Mouse (Mus musculus) forebrain, embryonic 16.5 days (tissue): ENCODE measurements around the gene Hmg20b. TPM values are rescaled to one million over a fixed set of nuclear protein-coding genes. Genes with fewer than 3 reads are reported as not detected.
A peak's percentile ranks its signal among the peaks of the same experiment; 100 is the strongest.

Source experiments
- ATAC-seq: fragments of 200-750 bp; cut with Nextera tagmentation; 2 replicates; pipeline ENCODE4 v1.8.0; 2017; ENCODE audit warnings: mild to moderate bottlenecking, moderate library complexity
- H3K27ac ChIP-seq: fragments of 300-500 bp; sonication (generic); 2 replicates; pipeline ENCODE4 v1.5.1; 2014; ENCODE audit warnings: low read length, control low read depth
- H3K27me3 ChIP-seq: fragments of 300-500 bp; sonication (generic); replicated peaks from 2 replicates; pipeline ENCODE4 v1.6.1; 2014; ENCODE audit warnings: low read length; ENCODE audit not compliant: control insufficient read depth, insufficient read depth
- H3K36me3 ChIP-seq: fragments of 300-500 bp; sonication (generic); 2 replicates; pipeline ENCODE4 v1.6.1; 2014; ENCODE audit not compliant: control insufficient read depth, insufficient read depth
- H3K4me1 ChIP-seq: fragments of 300-500 bp; sonication (generic); replicated peaks from 2 replicates; pipeline ENCODE4 v1.6.1; 2014; ENCODE audit warnings: low read length; ENCODE audit not compliant: control insufficient read depth, insufficient read depth
- H3K4me2 ChIP-seq: fragments of 300-500 bp; sonication (generic); 2 replicates; pipeline ENCODE4 v1.6.1; 2014; ENCODE audit warnings: mild to moderate bottlenecking, low read length, control low read depth
- H3K4me3 ChIP-seq: fragments of 300-500 bp; sonication (generic); replicated peaks from 2 replicates; pipeline ENCODE4 v1.5.1; 2014; ENCODE audit warnings: mild to moderate bottlenecking, low read length, control low read depth
- H3K9ac ChIP-seq: fragments of 300-500 bp; sonication (generic); replicated peaks from 2 replicates; pipeline ENCODE4 v1.6.1; 2014; ENCODE audit warnings: low read depth, low read length, control low read depth
- H3K9me3 ChIP-seq: fragments of 300-500 bp; sonication (generic); 2 replicates; pipeline ENCODE4 v1.6.1; 2016; ENCODE audit warnings: low read length; ENCODE audit not compliant: control insufficient read depth
- WGBS: fragments of 180-500 bp; shearing (Covaris S2); extraction: QIAGEN DNeasy Blood & Tissue Kit; methylation state at CpG from one replicate; pipeline ENCODE4 v1.1.7; 2014; 5-methylcytosine and 5-hydroxymethylcytosine counted together
- polyA plus RNA-seq: library from polyadenylated mRNA; unstranded; fragments of >200 nt; fragmentation: Nextera tagmentation; extraction: Ambion mirVana; gene quantifications from 2 replicates; pipeline ENCODE4 v1.2.1, GENCODE M21; 2015

The Hmg20b gene
- polyA plus RNA-seq, 1 experiment from 2014 or later, result 33.4 TPM

- Histone ChIP-seq H3K4me3 (no peak overlapping the region), H3K4me1 (peaks cover 2% of the 10 kb centered on the region; the same call in 1 of the 2 replicates), H3K27me3 (peaks cover 10% of the 10 kb centered on the region), H3K27ac (no peak overlapping the region), H3K9me3 (no peaks in the 10 kb centered on the region), H3K9ac (no peak overlapping the region), H3K36me3 (no peaks in the 10 kb centered on the region), H3K4me2 (no peak overlapping the region)
- WGBS, result 67% methylated on average over 11 of the region's 11 CpGs
- ATAC-seq, result no peak
Observed at GRCm38 (mm10) chr10:81334324-81334723, 16.0 kb downstream of the Hmg20b start.

GRCm38 (mm10) chr10:81332277-81332676 is 18.0 kb downstream of the Hmg20b start:
- Histone ChIP-seq H3K27me3 (peaks cover 10% of the 10 kb centered on the region), H3K4me3 (no peak overlapping the region), H3K4me2 (no peak overlapping the region), H3K9ac (no peak overlapping the region), H3K27ac (no peak overlapping the region), H3K36me3 (no peaks in the 10 kb centered on the region), H3K4me1 (peaks cover 2% of the 10 kb centered on the region; the same call in 1 of the 2 replicates), H3K9me3 (no peaks in the 10 kb centered on the region)
- ATAC-seq, result no peak
- 20% methylated on average over 29 of the region's 29 CpGs for WGBS

GRCm38 (mm10) chr10:81330007-81330406 is 20.3 kb downstream of the Hmg20b start:
- H3K36me3 ChIP-seq, result peaks cover 18% of the 10 kb centered on the region
- no peak overlapping the region for H3K27ac ChIP-seq
- no peaks in the 10 kb centered on the region for H3K4me1 ChIP-seq
- H3K4me2 ChIP-seq, result no peak overlapping the region
- ATAC-seq, result no peak
- no peak overlapping the region for H3K9ac ChIP-seq
- no peaks in the 10 kb centered on the region for H3K9me3 ChIP-seq
- peaks cover 10% of the 10 kb centered on the region for H3K27me3 ChIP-seq
- H3K4me3 ChIP-seq, result no peak overlapping the region
- 71% methylated on average over 4 of the region's 4 CpGs for WGBS

DNA sequence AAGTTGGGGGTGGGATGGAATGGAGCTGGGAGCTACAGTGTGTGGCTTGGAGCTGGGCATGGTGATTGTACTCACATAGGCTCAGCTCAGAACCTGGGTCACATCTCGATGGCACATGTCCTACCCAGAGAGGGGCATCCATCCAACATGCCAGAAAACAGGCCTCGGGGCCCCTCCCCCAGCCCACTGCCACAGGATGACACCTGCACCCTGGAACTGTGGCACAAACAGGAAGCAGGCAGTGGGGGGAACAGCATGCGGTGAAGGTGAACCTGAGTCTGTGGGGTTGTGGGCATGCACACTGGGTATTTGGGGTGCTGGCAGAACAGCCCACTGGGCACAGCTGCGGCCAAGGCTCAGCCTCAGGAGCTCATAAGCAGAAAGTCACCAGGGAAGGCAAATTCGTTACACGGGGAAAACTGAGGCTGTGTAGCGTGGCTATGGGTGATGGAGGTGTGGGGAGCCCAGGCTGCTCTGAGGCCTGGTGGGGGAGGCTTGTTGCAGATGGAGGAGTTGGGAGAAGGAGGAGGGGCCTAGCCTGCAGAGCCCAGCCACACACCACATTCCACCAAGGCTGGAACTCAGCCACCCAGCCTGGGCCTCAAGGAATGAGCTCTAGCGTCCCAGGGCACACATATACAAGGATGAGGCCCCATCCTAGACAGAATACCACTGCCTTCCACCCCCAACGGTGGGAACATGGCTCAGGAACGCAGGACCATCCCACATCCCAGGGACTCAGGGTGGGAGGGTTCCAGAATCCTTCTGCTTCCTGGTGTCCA is 20.9 kb downstream of the Hmg20b start:
- no peaks in the 10 kb centered on the region for H3K9me3 ChIP-seq
- ATAC-seq, result 0 out of 2 replicates have a peak, but pooled peaks have one; percentile 13
- H3K27me3 ChIP-seq, result peaks cover 10% of the 10 kb centered on the region
- peaks cover 23% of the 10 kb centered on the region for H3K36me3 ChIP-seq
- H3K27ac ChIP-seq, result no peak overlapping the region
- no peak overlapping the region for H3K4me2 ChIP-seq
- H3K4me1 ChIP-seq, result no peaks in the 10 kb centered on the region
- no peak overlapping the region for H3K4me3 ChIP-seq
- no peak overlapping the region for H3K9ac ChIP-seq
- WGBS, result 75% methylated on average over 10 of the region's 10 CpGs

GRCm38 (mm10) chr10:81328386-81328785 is 21.9 kb downstream of the Hmg20b start, which contains the start of gene Tbxa2r:
Tbxa2r (plus strand) TSS chr10:81328731.
- ATAC-seq, result no peak
- WGBS, result 19% methylated on average over 10 of the region's 10 CpGs
- Histone ChIP-seq H3K36me3 (peaks cover 32% of the 10 kb centered on the region), H3K27ac (no peak within 1 kb of the TSS), H3K4me3 (no peak within 1 kb of the TSS), H3K9me3 (no peaks in the 10 kb centered on the region), H3K4me1 (no peaks in the 10 kb centered on the region), H3K4me2 (no peak within 1 kb of the TSS), H3K9ac (no peak within 1 kb of the TSS), H3K27me3 (peaks cover 10% of the 10 kb centered on the region)

GRCm38 (mm10) chr10:81327959-81328358 is 22.3 kb downstream of the Hmg20b start:
- Histone ChIP-seq H3K9ac (no peak overlapping the region), H3K27ac (no peak overlapping the region), H3K4me1 (no peaks in the 10 kb centered on the region), H3K36me3 (peaks cover 35% of the 10 kb centered on the region), H3K9me3 (no peaks in the 10 kb centered on the region), H3K27me3 (peaks cover 8% of the 10 kb centered on the region), H3K4me2 (no peak overlapping the region), H3K4me3 (no peak overlapping the region)
- WGBS, result 73% methylated on average over 2 of the region's 2 CpGs
- ATAC-seq, result no peak

GRCm38 (mm10) chr10:81326858-81327257 is 23.4 kb downstream of the Hmg20b start:
- Histone ChIP-seq H3K9me3 (no peaks in the 10 kb centered on the region), H3K9ac (no peak overlapping the region), H3K27me3 (no peaks in the 10 kb centered on the region), H3K4me2 (no peak overlapping the region), H3K4me1 (peaks cover 7% of the 10 kb centered on the region), H3K27ac (0 out of 2 replicates have a peak overlapping the region, but pooled peaks have one; percentile 14), H3K36me3 (peaks cover 41% of the 10 kb centered on the region), H3K4me3 (no peak overlapping the region)
- ATAC-seq, result no peak
- WGBS, result 81% methylated on average over 6 of the region's 6 CpGs

DNA sequence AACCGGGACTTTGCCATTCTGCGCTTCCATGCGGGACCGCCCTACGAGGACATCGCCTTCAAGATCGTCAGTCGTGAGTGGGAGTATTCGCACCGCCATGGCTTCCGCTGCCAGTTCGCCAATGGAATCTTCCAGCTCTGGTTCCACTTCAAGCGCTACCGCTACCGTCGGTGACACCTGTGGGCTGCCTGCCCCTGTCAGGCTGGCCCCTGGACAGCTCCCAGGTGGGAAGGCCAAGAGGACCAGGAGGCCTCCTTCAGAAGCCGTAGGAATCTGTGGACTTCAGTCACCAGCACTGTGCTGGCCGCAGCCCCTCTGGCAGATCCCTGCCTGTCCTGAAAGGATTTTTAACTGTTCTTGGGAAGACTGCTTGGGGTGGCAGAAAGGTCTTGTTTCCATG is 24.5 kb downstream of the Hmg20b start:
- 93% methylated on average over 18 of the region's 18 CpGs for WGBS
- Histone ChIP-seq H3K4me2 (no peak overlapping the region), H3K27ac (no peak overlapping the region), H3K4me1 (peaks cover 11% of the 10 kb centered on the region), H3K4me3 (no peak overlapping the region), H3K9ac (no peak overlapping the region), H3K27me3 (no peaks in the 10 kb centered on the region), H3K36me3 (peaks cover 41% of the 10 kb centered on the region), H3K9me3 (no peaks in the 10 kb centered on the region)
- no peak for ATAC-seq

DNA sequence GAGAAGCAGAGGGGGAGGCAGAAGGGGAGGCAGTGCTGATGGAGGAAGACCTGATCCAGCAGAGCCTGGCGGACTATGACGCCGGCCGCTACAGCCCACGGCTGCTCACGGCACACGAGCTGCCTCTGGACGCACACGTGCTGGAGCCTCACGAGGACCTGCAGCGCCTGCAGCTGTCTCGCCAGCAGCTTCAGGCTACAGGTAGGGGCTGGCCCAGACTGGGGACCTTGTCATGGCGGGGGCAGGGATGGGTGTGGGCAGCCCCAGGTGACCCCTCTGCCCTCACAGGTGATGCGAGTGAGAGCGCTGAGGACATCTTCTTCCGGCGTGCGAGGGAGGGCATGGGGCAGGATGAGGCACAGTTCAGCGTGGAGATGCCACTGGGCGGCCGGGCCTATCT is 25.1 kb downstream of the Hmg20b start:
- WGBS, result 96% methylated on average over 21 of the region's 21 CpGs

More for the DNA sequence above, 25.1 kb downstream of the Hmg20b start:
- Histone ChIP-seq H3K36me3 (peaks cover 41% of the 10 kb centered on the region), H3K9me3 (no peaks in the 10 kb centered on the region), H3K27ac (no peak overlapping the region), H3K4me2 (no peak overlapping the region), H3K4me3 (no peak overlapping the region), H3K27me3 (no peaks in the 10 kb centered on the region), H3K9ac (no peak overlapping the region), H3K4me1 (peaks cover 11% of the 10 kb centered on the region)
- ATAC-seq, result no peak
